Mouse (Mus musculus) erythroblast, adult 5-6 weeks (primary cell): ENCODE data around the gene Ubl7. TPM values are rescaled to one million over a fixed set of nuclear protein-coding genes. Genes with fewer than 3 reads are reported as not detected.
"Not testable (repeated sequence)": the region's sequence is repeated elsewhere in the genome, so short reads cannot be mapped to it uniquely, and the experiment has no call there.

Experiments
- ATAC-seq: replicated peaks from 2 replicates; pipeline ENCODE4 v1.8.0; 2016; ENCODE audit warnings: moderate number of reproducible peaks, mild to moderate bottlenecking, moderate TSS enrichment, inconsistent platforms; ENCODE audit not compliant: poor library complexity, low FRiP score, severe bottlenecking
- total RNA-seq, 2 experiments: library from RNA; stranded (forward) in 1 of 2; stranded (reverse) in 1 of 2; fragments of 150-400 nt in 1 of 2; fragments of 200-764, 138-1000 nt in 1 of 2; gene quantifications; 2 replicates each; pipeline versions ENCODE4 v1.2.3 to v1.2.4; 2015 to 2017; ENCODE audit warnings: low replicate concordance in 2 of 2

Ubl7 gene
- 57.6 and 61.0 TPM in 2 replicates for total RNA-seq (2015; ENCODE audit: low replicate concordance)
- total RNA-seq (2017; ENCODE audit: low replicate concordance): 37.5 and 42.4 TPM in 2 replicates

- peak; percentile 99 for ATAC-seq
Measured at GRCm38 (mm10) chr9:57910254-57911160, at the start of gene Ubl7. Gene Ubl7, plus strand, starts transcription at chr9:57910979.

GRCm38 (mm10) chr9:57861951-57862471 is 48.8 kb upstream of the Ubl7 start:
- ATAC-seq: no peak

GRCm38 (mm10) chr9:57864336-57864735 is 46.4 kb upstream of the Ubl7 start:
- ATAC-seq: no peak

GRCm38 (mm10) chr9:57866530-57866929 is 44.2 kb upstream of the Ubl7 start:
- no peak for ATAC-seq

- no peak for ATAC-seq
Measured at GRCm38 (mm10) chr9:57867236-57867635, 43.5 kb upstream of the Ubl7 start.

GRCm38 (mm10) chr9:57867880-57868279 is 42.9 kb upstream of the Ubl7 start:
- no peak for ATAC-seq

GRCm38 (mm10) chr9:57868767-57869166 is 42.0 kb upstream of the Ubl7 start:
- no peak for ATAC-seq

GRCm38 (mm10) chr9:57870273-57870816 is 40.4 kb upstream of the Ubl7 start:
- no peak for ATAC-seq

GRCm38 (mm10) chr9:57874134-57874533 is 36.6 kb upstream of the Ubl7 start:
- no peak for ATAC-seq

- no peak for ATAC-seq
Measured at GRCm38 (mm10) chr9:57874994-57875393, 35.8 kb upstream of the Ubl7 start.

- ATAC-seq: no peak
Measured at GRCm38 (mm10) chr9:57879213-57879612, 31.6 kb upstream of the Ubl7 start.

GRCm38 (mm10) chr9:57880278-57880677 is 30.5 kb upstream of the Ubl7 start:
- ATAC-seq: no peak

- not testable (repeated sequence) for ATAC-seq
Measured at GRCm38 (mm10) chr9:57881781-57882180, 29.0 kb upstream of the Ubl7 start.

GRCm38 (mm10) chr9:57883413-57883812 is 27.4 kb upstream of the Ubl7 start:
- ATAC-seq: no peak

- no peak for ATAC-seq
Measured at GRCm38 (mm10) chr9:57888119-57888518, 22.7 kb upstream of the Ubl7 start.

- ATAC-seq: no peak
Measured at GRCm38 (mm10) chr9:57900478-57900877, 10.3 kb upstream of the Ubl7 start.

- no peak for ATAC-seq
Measured at GRCm38 (mm10) chr9:57901197-57901596, 9.6 kb upstream of the Ubl7 start.

- ATAC-seq: no peak
Measured at GRCm38 (mm10) chr9:57901601-57902000, 9.2 kb upstream of the Ubl7 start.

GRCm38 (mm10) chr9:57902132-57902531 is 8.6 kb upstream of the Ubl7 start:
- no peak for ATAC-seq

GRCm38 (mm10) chr9:57903589-57904249 is 7.1 kb upstream of the Ubl7 start:
- ATAC-seq: no peak
